Mouse (Mus musculus): ENCODE measurements around the gene Ndrg4. TPM values are rescaled to one million over a fixed set of nuclear protein-coding genes. Genes with fewer than 3 reads are reported as not detected.

The Ndrg4 gene
- total RNA-seq, 2 experiments from 2014 or later: not detected

- no peak for ATAC-seq (replicated peaks; ENCODE audit: low FRiP score, low TSS enrichment, poor library complexity, severe bottlenecking)
These were observed 37.6 kb downstream of the Ndrg4 start for GRCm38 (mm10) chr8:95714367-95714766.

DNA sequence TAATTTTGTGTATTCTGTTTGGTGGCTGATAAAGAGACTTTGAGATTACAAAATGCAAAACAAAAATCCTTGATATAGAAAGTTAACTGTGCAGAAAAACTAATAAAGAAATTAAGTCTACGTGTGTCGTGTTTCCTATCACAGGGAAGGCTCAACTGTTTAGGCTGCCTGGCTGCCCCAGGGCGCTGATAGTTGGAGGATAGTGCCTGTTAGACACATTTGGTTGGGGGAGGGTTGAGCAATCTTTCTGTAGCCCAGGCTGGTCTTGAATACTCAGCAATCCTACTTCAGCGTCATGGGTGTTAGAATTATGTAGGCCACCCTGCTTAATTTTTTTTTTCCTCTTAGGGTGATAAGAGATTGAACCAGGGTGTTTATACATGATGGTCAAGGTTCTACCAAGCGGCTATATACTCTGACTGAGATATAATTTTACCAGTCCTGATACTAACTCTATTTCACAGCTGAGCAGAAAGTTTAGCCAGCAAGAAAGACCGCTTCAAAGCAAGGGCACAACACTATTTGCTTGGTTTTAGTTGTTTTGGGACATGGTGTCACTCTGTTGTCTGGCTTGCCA is 38.1 kb downstream of the Ndrg4 start:
- peak; percentile 19; the same call in 1 of the 2 replicates for ATAC-seq (replicated peaks; ENCODE audit: low FRiP score, low TSS enrichment, poor library complexity, severe bottlenecking)

GRCm38 (mm10) chr8:95715676-95716531 is 39.1 kb downstream of the Ndrg4 start, which contains the start of gene Setd6:
Setd6 (plus strand) TSS chr8:95715881.
- ATAC-seq (replicated peaks; ENCODE audit: low FRiP score, low TSS enrichment, poor library complexity, severe bottlenecking): peak; percentile 64

DNA sequence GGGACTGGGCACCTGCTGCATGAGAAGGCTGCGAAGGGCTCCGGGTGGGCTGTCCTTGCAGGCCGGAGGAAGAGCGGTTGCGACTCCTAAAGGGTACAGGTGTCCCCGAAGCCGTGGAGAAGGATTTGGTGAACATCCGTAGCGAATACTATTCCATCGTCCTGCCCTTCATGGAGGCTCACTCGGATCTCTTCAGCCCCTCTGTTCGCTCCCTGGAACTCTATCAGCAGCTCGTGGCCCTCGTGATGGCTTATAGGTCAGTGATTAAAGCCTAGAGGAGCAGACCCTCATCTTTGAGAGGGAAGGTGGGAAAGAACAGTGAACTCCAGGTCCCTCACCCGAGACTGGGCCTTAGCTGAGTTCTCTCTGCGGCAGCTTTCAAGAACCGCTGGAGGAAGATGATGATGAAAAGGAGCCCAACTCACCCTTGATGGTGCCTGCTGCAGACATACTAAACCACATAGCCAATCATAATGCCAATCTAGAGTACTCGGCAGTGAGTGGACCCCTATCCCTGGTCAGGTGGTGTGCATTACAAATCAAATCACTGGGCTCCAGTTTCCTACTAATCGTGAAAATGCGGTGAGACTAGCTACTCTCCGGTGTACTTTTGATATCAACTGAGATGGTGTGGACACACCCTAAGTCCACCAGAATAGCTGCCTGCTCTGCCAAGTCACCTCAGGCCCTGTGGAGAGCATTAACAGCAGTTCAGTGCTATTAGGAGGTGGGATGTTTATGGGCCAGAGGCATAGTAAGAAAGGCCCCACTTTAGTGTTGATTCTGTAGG is 40.0 kb downstream of the Ndrg4 start:
- ATAC-seq (replicated peaks; ENCODE audit: low FRiP score, low TSS enrichment, poor library complexity, severe bottlenecking): peak; percentile 33

- ATAC-seq (replicated peaks; ENCODE audit: low FRiP score, low TSS enrichment, poor library complexity, severe bottlenecking): peak; percentile 59; the same call in 1 of the 2 replicates
These were observed 50.8 kb downstream of the Ndrg4 start for GRCm38 (mm10) chr8:95727625-95728024.

DNA sequence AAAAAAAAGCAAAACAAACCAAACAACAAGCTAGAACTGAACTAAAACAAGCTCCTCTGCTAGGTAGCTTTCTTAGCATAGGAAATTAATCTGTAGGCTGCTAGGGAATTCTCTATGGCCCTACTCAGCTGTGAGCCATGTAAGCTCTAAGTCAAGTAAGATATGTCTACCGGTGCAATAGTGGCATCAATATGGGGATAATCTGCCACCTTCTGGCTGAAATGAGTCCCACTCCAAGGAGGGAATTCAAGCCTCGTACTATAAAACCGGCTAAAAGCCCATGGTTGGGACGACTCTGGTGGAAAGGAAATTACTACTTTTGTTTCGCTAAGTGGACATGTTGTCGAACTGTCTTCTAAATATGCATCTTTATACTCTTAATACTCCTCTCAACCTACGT is 61.8 kb downstream of the Ndrg4 start:
- 0 out of 2 replicates have a peak, but pooled peaks have one; percentile 41 for ATAC-seq (replicated peaks; ENCODE audit: low FRiP score, low TSS enrichment, poor library complexity, severe bottlenecking)

DNA sequence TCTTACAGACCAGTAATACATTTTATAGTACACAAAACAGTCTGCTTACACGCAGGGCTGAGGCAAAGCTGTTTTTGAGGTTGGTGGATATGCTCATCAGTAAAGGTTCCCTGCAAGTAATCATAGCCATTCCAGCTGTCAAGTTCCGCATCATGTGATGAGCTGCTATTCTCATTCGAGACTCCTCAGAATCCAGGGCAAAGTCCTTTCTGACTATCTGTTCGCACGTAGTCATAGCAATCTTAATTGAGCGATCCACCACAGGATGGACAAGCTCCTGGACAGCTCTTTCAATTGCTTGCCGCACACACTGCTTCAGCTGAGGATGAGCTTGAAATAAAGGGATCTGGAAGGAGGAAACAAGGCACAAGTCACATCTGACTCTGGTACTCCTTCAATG is 65.0 kb downstream of the Ndrg4 start:
- no peak for ATAC-seq (replicated peaks; ENCODE audit: low FRiP score, low TSS enrichment, poor library complexity, severe bottlenecking)

DNA sequence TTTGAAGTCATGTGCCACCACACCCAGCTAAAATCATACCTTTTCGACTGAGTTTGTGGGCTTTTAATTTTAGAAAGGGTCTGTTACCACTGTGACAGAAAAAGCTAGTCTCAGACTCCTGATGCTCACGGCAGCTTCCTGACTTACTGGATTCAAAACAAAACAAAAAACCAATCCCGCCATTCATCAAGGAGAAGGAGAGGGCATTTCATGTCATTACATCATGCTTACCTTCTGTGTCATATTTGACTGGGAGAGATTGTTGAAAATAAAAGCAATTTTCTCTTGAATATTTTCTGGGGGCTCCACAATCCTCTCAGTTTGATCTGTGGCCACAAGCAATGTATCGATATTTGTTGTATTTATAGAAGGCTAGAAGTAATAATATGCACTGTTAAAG is 71.2 kb downstream of the Ndrg4 start:
- no peak for ATAC-seq (replicated peaks; ENCODE audit: low FRiP score, low TSS enrichment, poor library complexity, severe bottlenecking)

GRCm38 (mm10) chr8:95751924-95752323 is 75.1 kb downstream of the Ndrg4 start:
- no peak for ATAC-seq (replicated peaks; ENCODE audit: low FRiP score, low TSS enrichment, poor library complexity, severe bottlenecking)

GRCm38 (mm10) chr8:95760323-95760722 is 83.5 kb downstream of the Ndrg4 start:
- ATAC-seq (replicated peaks; ENCODE audit: low FRiP score, low TSS enrichment, poor library complexity, severe bottlenecking): peak; percentile 59; the same call in 1 of the 2 replicates

- no peak for ATAC-seq (replicated peaks; ENCODE audit: low FRiP score, low TSS enrichment, poor library complexity, severe bottlenecking)
These were observed 87.4 kb downstream of the Ndrg4 start for GRCm38 (mm10) chr8:95764133-95764532.

Other genes with a start within 250 kb of the Ndrg4 start
- gene Cfap20, start 242.1 kb upstream of the Ndrg4 start, total RNA-seq (2014; fragmentation: Nextera tagmentation): 53.9 and 69.9 TPM in 2 replicates
- 64.6 and 71.3 TPM in 2 replicates for gene Cfap20, start 242.1 kb upstream of the Ndrg4 start, total RNA-seq (2017)
- 60.1 and 77.7 TPM in 2 replicates for gene Csnk2a2, start 186.9 kb upstream of the Ndrg4 start, total RNA-seq (2014; fragmentation: Nextera tagmentation)
- 32.9 and 43.0 TPM in 2 replicates for gene Csnk2a2, start 186.9 kb upstream of the Ndrg4 start, total RNA-seq (2017)
- gene Ccdc113, start 142.9 kb upstream of the Ndrg4 start, total RNA-seq (2014; fragmentation: Nextera tagmentation): not detected in 2 replicates
- not detected in 2 replicates for gene Ccdc113, start 142.9 kb upstream of the Ndrg4 start, total RNA-seq (2017)
- not detected in 2 replicates for gene Prss54, start 100.6 kb upstream of the Ndrg4 start, total RNA-seq (2014; fragmentation: Nextera tagmentation)
- not detected in 2 replicates for gene Prss54, start 100.6 kb upstream of the Ndrg4 start, total RNA-seq (2017)
- 21.2 and 21.6 TPM in 2 replicates for gene Gins3, start 43.5 kb upstream of the Ndrg4 start, total RNA-seq (2014; fragmentation: Nextera tagmentation)
- 10.7 and 24.0 TPM in 2 replicates for gene Gins3, start 43.5 kb upstream of the Ndrg4 start, total RNA-seq (2017)
- gene Setd6, start 38.9 kb downstream of the Ndrg4 start, total RNA-seq (2014; fragmentation: Nextera tagmentation): 26.9 and 57.7 TPM in 2 replicates
- 57.6 and 126 TPM in 2 replicates for gene Setd6, start 38.9 kb downstream of the Ndrg4 start, total RNA-seq (2017)
- gene Cnot1, start 130.5 kb downstream of the Ndrg4 start, total RNA-seq (2014; fragmentation: Nextera tagmentation): 278 and 316 TPM in 2 replicates
- gene Cnot1, start 130.5 kb downstream of the Ndrg4 start, total RNA-seq (2017): 133 and 217 TPM in 2 replicates
- gene Sap18b, start 148.4 kb downstream of the Ndrg4 start, total RNA-seq (2014; fragmentation: Nextera tagmentation): 91.4 and 188 TPM in 2 replicates
- 427 and 618 TPM in 2 replicates for gene Sap18b, start 148.4 kb downstream of the Ndrg4 start, total RNA-seq (2017)
- 10.0 and 13.4 TPM in 2 replicates for gene Slc38a7, start 176.6 kb downstream of the Ndrg4 start, total RNA-seq (2014; fragmentation: Nextera tagmentation)
- gene Slc38a7, start 176.6 kb downstream of the Ndrg4 start, total RNA-seq (2017): 6.2 and 13.1 TPM in 2 replicates
- 209 and 215 TPM in 2 replicates for gene Got2, start 211.6 kb downstream of the Ndrg4 start, total RNA-seq (2014; fragmentation: Nextera tagmentation)
- gene Got2, start 211.6 kb downstream of the Ndrg4 start, total RNA-seq (2017): 106 and 141 TPM in 2 replicates